Mouse (Mus musculus) frontal cortex, postnatal 10 days (tissue): ENCODE measurements around the gene Kcnma1.

ENCODE experiments used
- DNase-seq, 2 experiments: peaks; one replicate each; pipeline ENCODE4 v3.0.0; 2022; ENCODE audit warnings: low spot score in 2 of 2, mixed read lengths in 1 of 2

Kcnma1 gene

DNA sequence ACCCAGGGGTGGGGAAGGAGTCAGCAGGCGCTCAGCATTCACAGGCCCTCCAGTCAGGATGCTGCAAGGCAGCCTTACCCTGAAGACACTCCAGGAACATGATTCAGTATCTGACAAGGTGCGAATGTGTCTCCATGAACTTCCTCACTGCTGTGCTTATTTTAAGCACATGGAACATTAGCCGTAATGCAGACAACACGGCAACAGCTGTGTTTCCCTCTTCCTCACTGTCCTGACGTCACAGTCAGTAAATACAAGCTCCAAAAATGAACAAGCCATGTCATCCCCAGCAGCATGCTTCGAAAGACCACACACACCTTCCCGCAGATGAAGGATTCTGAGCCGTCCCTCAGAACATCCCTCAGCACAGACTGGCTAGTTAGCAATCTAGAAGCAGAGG lies 47.8 kb downstream of the Kcnma1 start:
- peak in 1 of 2 experiments; percentile 23 for DNase-seq

DNA sequence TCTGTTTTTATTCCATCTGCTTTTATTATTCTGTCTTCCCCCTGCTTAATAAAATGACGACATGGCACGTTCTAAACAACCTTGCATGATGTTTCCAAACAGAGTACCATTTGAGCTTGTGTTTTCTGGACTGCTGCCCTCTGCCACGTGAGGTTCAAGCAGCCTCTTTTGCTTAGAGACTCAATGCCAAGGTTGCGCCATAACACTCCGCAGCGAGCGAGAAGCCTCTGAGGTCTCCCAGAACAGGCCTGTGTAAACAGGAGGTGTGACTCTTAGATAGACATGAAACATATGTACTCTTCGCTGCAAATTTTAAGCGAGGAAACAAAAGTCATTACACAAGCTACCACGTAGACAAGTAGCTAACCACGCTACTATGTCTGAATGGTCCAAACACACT lies 55.2 kb downstream of the Kcnma1 start:
- no peak for DNase-seq

DNA sequence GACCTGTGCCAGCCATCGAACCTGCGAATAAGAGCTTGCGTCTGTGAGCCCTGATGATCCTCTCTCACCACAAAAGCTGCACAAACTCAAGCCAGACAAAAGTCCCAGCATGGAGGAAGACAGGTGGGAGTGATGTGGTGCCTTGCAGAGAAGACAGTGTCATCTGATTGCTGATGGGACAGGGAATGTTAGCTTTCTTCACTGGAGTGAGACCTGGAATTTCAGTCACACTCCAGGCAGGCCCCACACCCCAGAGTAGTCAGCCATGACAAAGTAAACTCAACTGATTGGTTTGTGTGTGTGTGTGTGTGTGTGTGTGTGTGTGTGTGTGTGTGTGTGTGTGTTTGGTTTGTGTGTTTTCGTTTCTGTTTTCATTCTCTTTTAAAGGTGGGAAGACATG lies 57.0 kb downstream of the Kcnma1 start:
- no peak for DNase-seq

DNA sequence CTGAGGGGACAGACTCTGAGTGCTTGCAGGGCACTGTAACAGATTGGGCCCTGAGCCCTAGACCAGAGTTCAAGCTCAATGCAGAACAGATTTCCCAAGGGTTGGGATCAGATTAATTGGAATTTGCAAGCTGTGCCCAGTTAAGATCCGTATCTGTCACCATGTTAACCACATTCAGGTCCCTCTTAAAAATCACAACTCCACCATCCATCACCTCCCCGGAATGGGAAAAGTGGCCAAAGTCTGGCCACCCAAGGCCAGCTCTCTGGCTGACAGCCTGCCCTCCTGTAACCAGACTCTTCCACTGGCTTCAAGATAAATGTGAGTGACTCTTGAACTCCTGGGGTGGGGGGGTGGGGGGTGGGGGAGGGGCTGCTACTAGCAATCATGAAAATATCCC lies 70.4 kb downstream of the Kcnma1 start:
- no peak for DNase-seq

DNA sequence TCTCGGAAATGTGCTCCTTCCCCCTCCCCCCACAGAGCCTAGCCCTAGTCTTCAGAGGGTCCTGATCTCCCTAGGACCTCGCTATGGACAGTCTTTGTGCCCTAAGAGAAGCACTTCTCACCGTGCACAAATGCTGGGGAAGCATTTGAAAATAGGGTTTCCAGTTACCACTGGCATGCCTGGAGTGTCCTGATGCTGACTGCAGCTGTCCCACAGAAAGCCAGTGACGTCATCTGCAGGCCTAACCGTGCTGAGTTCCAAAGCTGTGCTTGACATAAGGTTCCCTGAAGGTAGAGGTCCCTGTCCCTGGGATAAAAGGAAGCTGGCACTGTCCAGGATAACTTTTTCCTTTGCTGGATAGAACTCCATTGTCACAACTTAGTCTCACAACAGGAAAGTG lies 71.1 kb downstream of the Kcnma1 start:
- DNase-seq, result no peak

DNA sequence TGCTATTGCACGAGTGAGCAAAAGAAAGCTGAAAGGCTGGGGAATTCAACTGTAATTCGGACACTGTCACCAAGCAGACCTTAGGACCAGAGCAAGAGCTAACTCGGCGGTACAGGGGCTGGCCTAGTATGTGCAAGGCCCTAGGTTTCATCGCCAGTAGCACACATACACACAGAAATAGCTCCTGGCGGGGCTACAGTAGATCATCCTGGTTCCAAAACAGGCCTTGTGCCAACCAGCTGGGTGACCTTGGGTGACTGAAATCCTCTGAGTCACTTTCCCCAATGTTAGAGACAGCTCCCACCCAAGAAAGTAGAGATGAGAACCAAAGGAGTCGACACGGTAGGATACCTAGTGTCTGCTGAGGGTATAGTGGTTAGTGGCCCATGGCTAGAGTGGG lies 72.2 kb downstream of the Kcnma1 start:
- DNase-seq, result no peak

DNA sequence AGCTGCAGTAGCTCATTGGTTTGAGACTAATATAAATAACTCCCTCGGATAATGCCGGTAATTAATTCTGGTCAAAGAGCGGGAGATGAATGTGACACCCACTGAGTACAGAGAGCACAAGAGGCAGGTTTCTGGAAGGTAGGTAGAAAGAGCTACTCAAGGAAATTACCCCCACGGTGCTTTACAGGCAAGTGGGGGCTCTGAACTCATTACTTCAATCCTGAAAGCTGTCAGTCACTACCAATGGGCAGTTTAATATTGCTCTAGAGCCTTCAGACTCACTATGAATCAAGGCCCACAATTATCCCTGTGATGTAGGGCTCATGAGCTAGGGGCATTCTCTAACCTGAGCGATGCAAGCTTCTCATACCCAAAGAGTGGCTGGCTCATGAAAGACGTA lies 79.3 kb downstream of the Kcnma1 start:
- DNase-seq, result no peak

DNA sequence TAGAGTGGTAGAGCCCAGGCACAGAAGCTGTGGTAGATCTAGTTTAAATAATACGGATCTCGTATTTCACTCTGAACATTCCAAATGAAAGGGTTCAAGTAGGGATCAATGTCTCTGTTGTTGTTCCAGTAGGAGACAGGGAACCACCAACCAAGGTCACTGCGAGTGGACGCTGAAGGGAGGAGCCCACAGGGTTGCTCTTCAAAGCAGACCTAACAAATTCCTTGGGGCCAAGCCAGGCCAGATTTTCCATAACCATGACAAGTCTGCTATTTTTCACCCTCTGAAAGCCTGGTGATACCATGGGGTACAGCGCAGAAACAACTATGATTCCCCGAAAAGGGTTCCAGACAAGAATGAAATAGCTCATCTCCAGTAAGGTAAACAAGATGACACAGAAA lies 82.6 kb downstream of the Kcnma1 start:
- no peak for DNase-seq

DNA sequence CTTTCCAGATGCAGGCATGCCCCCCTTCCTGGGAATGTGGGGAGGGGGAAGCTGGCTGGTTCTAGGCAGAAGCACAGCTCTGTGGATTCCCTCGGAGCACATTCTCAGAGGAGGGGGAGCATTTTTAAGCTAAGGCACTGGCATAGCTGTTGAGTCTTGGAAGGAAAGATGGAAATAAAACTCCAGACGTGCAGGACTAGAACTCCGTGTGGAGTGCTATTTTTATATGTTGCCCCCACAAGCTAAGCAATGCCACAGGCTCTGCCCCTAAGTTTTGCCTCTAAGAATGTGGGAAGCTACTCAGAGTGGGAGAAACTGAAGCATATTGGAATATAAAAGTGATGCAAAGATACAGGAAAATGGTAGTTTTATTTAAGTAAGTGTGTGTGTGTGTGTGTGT lies 85.1 kb downstream of the Kcnma1 start:
- no peak for DNase-seq

DNA sequence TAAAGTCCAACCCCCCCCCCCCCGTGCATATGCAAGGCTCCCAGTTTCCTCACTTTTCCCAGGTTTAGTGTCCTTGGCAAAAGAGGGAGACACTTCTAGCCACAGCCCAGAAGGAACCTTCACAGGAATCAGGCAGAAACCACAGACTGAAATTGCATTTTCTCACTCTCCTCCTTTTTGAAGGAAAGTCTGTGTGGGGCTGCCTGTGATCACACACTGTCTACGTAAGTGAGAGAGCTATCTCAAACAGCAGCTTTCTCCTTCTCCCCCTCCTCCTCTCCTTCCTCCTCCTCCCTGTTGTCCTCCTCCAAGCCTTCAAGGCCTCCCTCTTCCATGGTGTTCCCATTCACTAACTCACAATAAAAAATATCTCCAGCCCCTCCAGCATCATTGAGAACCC lies 90.9 kb downstream of the Kcnma1 start:
- no peak for DNase-seq

DNA sequence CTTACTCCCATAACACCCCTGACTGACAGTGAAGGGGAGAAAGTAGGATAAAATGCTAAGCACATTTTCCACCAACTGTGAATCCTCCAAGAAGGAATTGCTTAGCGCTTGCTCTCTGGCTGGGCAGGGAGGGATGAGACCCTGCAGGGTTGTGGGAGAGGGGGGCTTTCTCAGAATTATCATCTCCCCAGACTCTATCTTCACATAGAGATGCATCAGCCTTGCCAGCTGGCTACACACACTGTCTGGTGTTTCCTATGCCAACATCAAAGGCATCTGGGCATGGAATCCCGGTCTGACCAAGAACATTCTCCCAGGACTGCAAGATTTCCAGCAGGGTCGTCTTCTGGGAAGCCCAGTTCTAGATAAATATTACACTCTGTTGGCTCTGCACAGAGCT lies 91.5 kb downstream of the Kcnma1 start:
- DNase-seq, result no peak

DNA sequence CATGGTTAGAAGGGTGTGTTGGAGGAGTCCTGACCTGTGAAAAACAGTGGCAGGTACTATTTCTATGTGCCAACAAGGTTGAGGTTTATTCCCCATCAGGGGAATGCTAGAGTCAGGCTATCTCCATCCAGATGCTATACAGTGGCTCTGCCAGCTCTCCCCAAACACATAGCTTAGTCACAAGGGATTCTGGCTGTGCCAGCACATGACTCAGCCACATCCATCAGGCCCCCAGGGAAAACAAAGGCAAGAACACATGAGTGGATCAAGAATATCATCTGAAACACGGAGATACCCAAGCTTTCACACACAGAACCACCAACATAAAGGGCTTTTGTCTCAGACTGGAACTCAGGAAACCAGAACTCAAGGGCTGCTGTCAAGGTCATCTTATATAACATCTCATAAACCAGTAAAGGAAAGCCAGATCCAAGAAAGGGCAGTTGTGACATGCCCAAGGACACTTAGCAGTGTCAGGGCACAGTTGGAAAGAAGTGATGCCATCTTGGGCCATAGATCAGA lies 103.1 kb downstream of the Kcnma1 start:
- DNase-seq, result no peak

DNA sequence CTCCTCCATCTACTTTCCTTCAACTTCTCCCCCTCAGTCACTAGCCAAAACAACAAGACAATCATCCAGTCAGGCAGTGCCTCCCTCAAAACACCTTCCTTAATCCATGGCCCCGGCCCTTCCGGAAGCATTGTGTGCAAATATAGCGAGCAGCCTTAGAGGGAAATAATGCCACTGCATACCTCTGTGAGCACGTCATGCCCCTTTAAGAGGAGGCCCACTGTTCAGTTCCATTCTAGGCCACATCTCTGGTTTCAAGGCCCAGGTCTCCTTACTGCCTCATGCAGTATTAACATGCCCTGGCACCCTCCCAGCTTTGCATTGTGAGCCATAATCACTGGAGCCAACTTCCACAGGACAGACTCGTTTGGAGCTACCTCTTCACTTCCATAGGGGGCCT lies 105.7 kb downstream of the Kcnma1 start:
- DNase-seq, result no peak

DNA sequence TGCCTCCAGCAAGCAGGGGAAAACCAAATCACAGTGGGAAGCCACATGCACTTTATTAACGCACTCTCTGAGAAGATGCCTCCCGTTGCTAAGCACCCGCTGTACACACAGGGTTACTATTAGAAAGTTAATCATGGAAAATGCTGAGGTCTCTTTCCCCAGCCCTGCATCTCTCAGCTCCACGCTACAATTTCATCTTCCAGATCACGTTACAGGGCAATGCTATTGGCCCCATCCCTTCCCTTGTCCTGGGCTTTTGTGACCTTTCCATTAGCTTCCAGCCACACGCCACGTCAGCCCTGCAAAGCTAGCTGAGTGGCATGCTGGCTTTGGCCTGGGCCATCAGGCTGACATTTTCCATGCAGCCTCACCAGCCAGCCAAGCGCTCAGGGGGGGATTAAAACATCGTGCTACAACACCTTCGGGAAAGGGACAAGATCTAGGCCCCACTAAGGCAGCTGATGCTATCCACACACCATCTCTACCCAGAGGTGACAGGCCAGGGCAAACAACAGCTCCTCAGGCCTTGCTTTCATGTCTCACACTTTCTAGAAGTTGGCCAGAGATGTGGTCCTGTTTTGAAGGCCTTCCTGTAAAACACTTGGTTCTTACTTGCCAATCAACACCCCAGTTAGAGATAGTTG lies 111.5 kb downstream of the Kcnma1 start:
- no peak for DNase-seq

DNA sequence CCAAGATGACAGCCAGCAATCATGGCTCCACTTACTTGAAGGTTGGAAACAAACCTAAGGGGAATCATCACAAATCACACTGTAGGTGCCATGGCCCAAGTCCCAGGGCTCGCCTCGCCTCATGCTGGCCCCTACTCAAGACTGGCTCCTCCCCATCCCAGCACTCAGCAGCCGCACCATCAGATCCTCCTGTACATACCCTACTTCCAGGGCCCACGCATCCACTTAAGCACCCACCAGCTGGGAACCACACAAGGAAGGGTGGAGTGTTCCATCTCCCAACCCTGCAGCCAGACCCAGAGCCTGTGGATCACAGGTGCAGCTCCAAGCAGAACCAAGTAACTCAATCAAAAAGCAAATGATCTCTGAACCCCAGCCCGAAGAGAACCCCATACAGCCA lies 114.8 kb downstream of the Kcnma1 start:
- no peak for DNase-seq

DNA sequence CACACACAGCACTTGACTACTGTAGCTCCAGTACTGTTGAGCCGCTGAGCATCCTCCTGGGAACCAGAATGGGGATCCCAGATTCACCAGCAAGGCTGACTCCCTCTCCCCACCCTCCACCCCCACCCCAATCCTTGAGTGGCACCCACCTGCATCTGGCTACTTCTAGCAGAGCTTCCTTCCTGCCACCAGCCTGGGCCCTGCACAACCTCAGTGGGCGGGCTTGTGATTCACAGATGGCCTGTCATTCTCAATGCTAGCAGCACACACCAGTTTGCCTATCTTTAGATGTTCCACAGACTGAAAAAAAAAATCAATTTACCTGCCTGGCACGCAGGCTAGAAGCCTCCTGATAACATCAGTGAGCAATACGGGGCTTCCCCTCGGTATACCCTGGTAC lies 116.5 kb downstream of the Kcnma1 start:
- peak; percentile 30 to 50 for DNase-seq

DNA sequence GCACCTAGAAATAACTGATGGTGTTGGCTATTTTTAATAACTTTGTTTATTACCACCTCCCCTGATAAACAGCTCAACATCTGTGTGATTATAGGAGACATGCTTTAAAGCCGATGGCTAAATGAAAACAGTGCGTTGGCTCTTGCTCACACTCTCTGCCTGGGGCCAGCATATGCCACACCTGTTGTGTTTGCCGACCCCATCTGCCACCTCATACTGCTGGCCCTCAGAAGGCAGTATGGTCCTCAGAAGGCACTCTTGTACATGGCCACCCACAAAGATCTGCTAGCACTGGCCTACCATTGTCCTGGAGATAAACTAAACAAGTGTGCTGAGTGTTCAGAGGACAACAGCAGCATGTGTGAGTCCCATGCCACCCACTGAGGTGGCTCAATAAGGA lies 118.3 kb downstream of the Kcnma1 start:
- DNase-seq, result no peak

DNA sequence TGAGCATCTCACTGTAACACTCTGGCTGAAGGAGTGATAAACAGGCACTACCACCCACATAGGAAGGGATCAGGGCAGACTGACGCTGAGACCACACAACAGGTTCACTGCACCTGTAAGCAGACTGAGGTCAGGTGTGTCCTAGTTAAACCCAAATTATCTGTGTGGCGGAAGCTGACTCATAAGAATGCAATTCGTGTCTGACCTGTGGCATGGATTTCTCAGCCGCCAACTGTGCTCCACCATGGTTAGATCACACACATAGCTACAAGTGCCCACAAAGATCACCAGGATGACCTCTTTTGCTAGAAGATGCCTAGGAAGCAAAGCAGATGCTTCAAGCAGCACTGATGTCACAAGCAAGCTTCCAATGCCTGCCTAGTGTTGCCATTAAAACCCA lies 128.2 kb downstream of the Kcnma1 start:
- no peak for DNase-seq

DNA sequence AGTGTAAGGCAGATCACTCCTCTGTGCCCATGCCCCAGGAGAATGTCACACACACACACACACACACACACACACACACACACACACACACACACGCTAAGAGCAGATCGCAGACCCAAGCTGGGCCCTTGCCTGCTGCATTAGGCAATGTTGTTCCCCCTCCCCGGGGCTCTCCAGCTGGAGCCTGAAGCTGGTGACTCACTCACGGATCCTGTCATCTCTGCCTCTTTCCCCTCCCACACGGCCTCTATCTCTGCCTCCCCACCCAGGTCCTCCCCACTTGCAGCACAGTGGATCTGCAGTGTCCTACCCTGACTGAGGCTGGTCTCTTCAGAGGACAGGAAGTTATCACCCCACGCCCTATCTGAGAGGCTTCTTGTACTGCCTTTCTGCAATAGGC lies 128.8 kb downstream of the Kcnma1 start:
- peak; percentile 50 to 74 for DNase-seq

DNA sequence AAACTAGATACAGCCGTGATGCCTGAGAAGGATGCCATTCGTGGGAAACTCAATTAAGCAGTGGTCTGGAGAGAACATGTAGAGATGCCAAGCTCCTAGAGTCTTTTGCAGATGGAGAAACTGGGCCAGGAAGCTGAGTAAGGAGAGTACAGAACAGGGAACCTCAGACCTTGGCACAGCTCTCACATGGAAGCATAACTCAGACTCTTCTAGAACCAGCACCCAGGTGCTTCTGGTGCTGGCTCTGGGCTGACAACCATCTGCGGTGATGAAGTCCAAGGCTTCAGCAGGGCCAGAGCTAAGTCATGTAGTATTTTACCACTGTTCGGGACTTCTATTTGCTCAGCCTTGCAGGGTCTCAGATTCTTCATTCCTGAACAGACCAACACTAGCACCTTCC lies 129.2 kb downstream of the Kcnma1 start:
- DNase-seq, result no peak

DNA sequence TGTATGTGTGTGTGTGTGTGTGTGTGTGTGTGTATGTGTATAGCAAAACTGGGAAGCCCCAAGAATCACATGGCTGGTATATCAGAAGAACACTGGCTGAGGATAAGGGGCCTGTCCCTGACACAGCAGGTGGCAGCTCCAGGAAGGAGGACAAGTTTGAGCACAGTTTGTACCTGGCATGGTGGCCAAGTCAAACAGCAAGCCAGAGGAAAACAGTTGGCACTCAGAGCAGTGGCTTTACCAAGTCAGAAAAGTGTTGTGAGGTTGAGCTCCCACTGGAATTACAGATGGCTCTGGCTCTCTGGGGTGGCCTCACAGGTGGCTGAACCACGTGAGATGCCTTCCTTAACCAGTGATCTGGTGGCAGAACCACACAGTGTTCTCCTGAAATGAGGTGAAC lies 132.3 kb downstream of the Kcnma1 start:
- no peak for DNase-seq

DNA sequence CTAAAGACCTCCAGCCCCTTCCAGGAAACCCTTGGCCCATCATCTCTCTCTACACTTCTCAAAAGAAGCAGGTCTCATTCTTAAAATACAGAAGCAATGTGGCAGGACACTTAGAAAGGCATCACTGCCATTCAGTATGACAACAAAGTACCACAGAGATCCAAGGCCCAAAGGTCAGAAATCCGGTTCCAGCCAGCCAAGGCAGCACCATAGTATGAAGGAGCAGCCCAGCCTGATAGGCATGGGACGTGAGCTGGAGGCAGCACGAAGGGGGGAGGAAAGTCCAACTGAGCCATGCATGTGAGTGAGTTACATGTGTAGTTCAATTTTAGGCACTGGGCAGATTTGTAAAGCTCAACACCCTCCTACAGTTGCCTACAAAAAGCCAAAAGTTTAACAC lies 135.0 kb downstream of the Kcnma1 start:
- no peak for DNase-seq

DNA sequence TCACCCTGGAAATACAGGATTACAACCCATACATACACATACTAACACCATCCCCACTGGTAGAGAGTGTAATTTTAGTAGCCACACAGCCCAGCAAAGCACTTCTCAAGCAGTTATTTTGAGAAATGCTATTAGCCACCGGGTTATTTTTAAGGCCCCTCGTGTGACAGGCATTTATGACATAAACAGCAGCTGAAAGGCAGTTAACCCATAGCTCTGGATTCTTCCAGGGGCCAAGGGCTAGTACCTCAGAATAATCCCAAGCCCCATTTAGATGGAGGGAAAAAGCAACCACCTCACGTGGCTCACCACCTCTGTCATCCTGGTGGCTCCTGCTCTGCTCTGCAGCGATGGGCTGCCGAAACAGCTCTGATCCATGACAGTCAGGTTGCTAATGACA lies 136.7 kb downstream of the Kcnma1 start:
- DNase-seq, result no peak

DNA sequence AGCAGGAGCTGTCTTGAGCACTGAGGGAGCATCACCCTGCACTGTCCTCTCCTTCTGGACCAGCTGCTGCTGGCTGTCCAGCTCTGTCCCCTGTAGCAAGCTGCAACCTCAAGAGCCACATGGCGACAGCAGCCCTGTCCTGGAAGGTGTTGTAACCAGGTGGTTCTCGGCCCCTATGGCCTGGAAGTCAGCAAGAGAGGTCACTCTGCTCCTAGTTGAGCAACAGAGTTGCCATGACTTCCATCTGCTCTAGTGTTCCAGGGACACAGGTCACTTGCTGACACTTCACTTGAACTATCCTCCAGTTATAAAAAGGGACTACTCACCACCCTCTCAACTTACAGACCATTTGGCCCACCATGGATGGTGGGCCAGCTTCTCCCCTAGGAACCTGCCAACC lies 139.7 kb downstream of the Kcnma1 start:
- no peak for DNase-seq
